Mouse (Mus musculus): ENCODE measurements around the gene Prr15. TPM values are rescaled to one million over a fixed set of nuclear protein-coding genes. Genes with fewer than 3 reads are reported as not detected.
A peak's percentile ranks its signal among the peaks of the same experiment; 100 is the strongest.

Prr15 gene
- 1.1 and 1.5 TPM in 2 replicates for polyA plus RNA-seq (2015; fragmentation: Nextera tagmentation; extraction: Ambion mirVana)

DNA sequence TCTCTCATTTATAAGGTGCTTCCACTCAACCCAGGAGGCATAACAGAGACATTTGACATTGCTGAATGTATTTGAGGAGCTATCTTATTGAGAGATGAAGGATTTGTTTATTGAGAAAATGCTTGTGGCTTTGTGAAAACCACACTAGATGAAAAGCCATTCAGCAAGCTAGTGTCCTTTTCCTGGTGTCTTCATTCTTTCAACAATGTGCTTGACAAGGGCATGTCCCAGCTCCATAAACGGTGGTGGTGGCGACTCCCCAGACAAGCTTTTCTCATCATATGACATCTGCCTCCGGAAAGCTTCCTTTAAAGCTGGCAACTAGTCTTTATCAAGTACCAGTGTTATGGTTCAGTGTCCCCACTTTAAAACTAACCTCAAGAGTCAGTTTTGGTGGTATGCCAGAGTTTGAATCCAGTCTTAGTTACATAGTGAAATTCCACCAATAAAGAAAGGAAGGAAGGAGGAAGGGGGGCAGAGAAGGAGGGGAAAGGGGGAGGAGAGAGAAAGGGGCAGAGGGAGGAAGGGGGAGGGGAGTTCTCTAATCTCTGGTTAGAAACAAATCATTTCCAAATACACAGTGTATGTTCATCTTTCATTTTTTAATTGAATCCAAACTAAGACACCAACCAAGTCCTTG lies at the start of gene Prr15:
TSS of gene Prr15 (plus strand) at position 590 of the 640 bp plus-strand sequence.
- H3K27me3 ChIP-seq (replicated peaks; ENCODE audit: control insufficient read depth, insufficient read depth, low read length) = peaks cover 20% of the 10 kb centered on the region
- H3K27ac ChIP-seq (ENCODE audit: low read depth, low read length) = no peak within 1 kb of the TSS
- H3K4me1 ChIP-seq (ENCODE audit: control insufficient read depth, insufficient read depth, low read depth, low read length) = peaks cover 11% of the 10 kb centered on the region
- no peaks in the 10 kb centered on the region for H3K36me3 ChIP-seq (ENCODE audit: control insufficient read depth, insufficient read depth, low read length)
- no peak for ATAC-seq
- WGBS = 70% methylated on average over 3 of the region's 3 CpGs
- H3K9me3 ChIP-seq (ENCODE audit: control insufficient read depth, low read length) = no peaks in the 10 kb centered on the region
- H3K4me2 ChIP-seq (ENCODE audit: low read length) = peak within 1 kb of the TSS; percentile 98
- H3K4me3 ChIP-seq (ENCODE audit: low read length) = peak within 1 kb of the TSS; percentile 49
- peak within 1 kb of the TSS; percentile 36 for H3K9ac ChIP-seq (ENCODE audit: low read depth, low read length)

DNA sequence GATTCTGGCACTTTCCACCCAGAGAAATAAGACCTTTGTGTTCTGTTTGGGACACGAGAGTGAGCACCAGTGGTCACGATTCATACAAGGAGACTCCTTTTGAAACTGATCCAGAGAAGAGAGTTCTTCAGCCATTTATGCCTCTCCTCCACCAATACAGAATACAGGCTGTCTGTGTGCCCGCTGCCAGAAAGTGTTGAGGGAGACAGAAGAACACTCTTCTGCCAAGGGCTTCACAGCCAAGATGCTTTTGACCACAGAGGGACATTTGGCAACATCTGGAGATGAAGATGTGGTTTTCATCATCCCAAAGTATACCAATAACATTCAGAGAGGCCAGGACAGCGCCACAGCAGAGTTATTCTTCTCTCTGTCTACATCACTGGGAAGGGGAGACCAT lies 48.4 kb upstream of the Prr15 start:
- Histone ChIP-seq H3K9me3 (ENCODE audit: control insufficient read depth, low read length) (no peaks in the 10 kb centered on the region), H3K9ac (ENCODE audit: low read depth, low read length) (no peak overlapping the region), H3K4me2 (ENCODE audit: low read length) (no peak overlapping the region), H3K4me1 (ENCODE audit: control insufficient read depth, insufficient read depth, low read depth, low read length) (peaks cover 6% of the 10 kb centered on the region), H3K36me3 (ENCODE audit: control insufficient read depth, insufficient read depth, low read length) (0 out of 2 replicates have a peak, but pooled peaks cover 2% of the 10 kb centered on the region), H3K4me3 (ENCODE audit: low read length) (no peak overlapping the region), H3K27ac (ENCODE audit: low read depth, low read length) (no peak overlapping the region), H3K27me3 (replicated peaks; ENCODE audit: control insufficient read depth, insufficient read depth, low read length) (no peaks in the 10 kb centered on the region)
- no peak for ATAC-seq
- 79% methylated on average over 4 of the region's 4 CpGs for WGBS

DNA sequence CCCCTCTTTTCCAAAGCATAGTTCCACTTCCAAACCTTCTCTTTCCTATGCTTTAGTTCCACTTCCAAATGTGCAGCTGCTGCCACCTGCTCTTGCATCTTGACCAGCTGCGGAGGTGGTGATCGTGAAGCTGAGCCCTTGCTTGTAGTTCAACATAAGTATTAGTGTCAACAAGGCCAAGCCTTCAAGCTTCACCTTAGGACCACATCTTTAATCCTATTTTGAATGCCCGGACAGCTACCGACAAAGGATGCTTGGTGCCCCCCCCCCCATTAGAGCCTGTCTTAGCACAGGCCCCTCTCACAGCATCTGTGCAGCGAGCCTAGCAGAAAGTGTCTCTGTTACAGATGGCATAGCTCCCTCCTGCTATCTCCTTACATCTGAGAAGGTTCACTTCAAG lies 47.8 kb upstream of the Prr15 start:
- WGBS = 52% methylated on average over 5 of the region's 5 CpGs
- Histone ChIP-seq H3K4me1 (ENCODE audit: control insufficient read depth, insufficient read depth, low read depth, low read length) (peaks cover 6% of the 10 kb centered on the region), H3K4me3 (ENCODE audit: low read length) (no peak overlapping the region), H3K9ac (ENCODE audit: low read depth, low read length) (no peak overlapping the region), H3K36me3 (ENCODE audit: control insufficient read depth, insufficient read depth, low read length) (0 out of 2 replicates have a peak, but pooled peaks cover 2% of the 10 kb centered on the region), H3K27me3 (replicated peaks; ENCODE audit: control insufficient read depth, insufficient read depth, low read length) (no peaks in the 10 kb centered on the region), H3K27ac (ENCODE audit: low read depth, low read length) (no peak overlapping the region), H3K9me3 (ENCODE audit: control insufficient read depth, low read length) (no peaks in the 10 kb centered on the region), H3K4me2 (ENCODE audit: low read length) (no peak overlapping the region)
- no peak; the same call in 1 of the 2 replicates for ATAC-seq

DNA sequence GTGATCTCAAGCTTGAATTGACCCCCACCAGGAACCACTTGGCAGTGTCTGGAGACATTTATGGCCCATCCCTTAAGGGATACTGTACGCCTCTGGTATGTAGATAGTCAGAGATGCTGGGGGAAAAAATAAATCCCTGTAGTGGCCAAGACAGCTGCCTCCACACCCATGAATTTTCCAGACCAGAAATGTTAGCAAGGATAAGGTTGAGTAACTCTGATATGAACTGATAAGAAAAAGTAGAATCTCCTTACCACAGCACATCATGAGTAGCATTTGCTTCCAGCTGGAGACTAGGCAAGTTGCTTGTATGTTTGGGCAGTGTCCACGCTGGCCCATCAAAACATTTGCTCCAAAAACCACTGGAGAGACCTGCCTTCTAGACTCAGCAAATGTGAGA lies 47.0 kb upstream of the Prr15 start:
- Histone ChIP-seq H3K27ac (ENCODE audit: low read depth, low read length) (no peak overlapping the region), H3K4me3 (ENCODE audit: low read length) (no peak overlapping the region), H3K36me3 (ENCODE audit: control insufficient read depth, insufficient read depth, low read length) (0 out of 2 replicates have a peak, but pooled peaks cover 2% of the 10 kb centered on the region), H3K4me1 (ENCODE audit: control insufficient read depth, insufficient read depth, low read depth, low read length) (peaks cover 6% of the 10 kb centered on the region), H3K27me3 (replicated peaks; ENCODE audit: control insufficient read depth, insufficient read depth, low read length) (no peaks in the 10 kb centered on the region), H3K4me2 (ENCODE audit: low read length) (no peak overlapping the region), H3K9ac (ENCODE audit: low read depth, low read length) (no peak overlapping the region), H3K9me3 (ENCODE audit: control insufficient read depth, low read length) (no peaks in the 10 kb centered on the region)
- 83% methylated on average over 2 of the region's 2 CpGs for WGBS
- no peak for ATAC-seq

DNA sequence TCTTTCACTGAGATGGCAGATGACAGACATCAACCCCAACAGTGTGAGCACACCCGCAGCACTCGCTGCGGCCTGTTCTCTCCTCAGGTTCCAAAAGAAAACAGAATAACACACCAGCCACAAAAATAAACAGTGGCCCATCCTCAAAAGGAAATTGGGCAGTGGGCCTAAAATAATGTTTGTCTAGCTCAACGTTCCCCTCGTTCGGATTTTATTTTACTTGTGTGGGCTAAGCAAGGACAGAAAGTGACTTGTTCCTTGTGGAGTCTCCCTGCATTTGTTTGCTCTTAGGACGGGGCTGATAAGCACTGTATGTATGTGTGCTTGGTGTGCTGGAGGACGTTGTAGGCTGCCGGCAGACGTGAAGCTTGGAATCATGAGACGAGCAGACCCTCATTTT lies 46.2 kb upstream of the Prr15 start:
- no peaks in the 10 kb centered on the region for H3K9me3 ChIP-seq (ENCODE audit: control insufficient read depth, low read length)
- 78% methylated on average over 11 of the region's 11 CpGs for WGBS

DNA sequence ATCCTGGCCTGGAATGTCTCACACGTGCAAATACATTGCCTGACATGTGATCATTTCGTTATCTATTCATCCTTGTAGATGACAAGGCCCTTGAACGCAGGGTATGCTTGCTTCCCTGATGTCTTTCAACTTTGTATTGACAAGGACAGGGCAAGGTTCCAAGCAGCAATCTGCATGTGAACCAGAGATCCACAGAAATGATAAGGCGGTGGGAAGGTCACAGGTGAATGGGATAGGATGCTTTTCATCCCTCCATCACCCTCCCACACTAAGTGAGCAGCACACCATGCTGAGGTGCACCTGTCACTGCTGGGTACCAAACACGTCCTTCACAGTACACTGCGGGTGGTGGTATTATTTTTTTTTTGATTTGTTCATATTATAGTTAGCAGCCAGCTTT lies 45.4 kb upstream of the Prr15 start:
- H3K4me3 ChIP-seq (ENCODE audit: low read length) = no peak overlapping the region
- H3K9me3 ChIP-seq (ENCODE audit: control insufficient read depth, low read length) = no peaks in the 10 kb centered on the region
- 0 out of 2 replicates have a peak, but pooled peaks cover 2% of the 10 kb centered on the region for H3K36me3 ChIP-seq (ENCODE audit: control insufficient read depth, insufficient read depth, low read length)
- no peak for ATAC-seq
- H3K4me2 ChIP-seq (ENCODE audit: low read length) = no peak overlapping the region
- H3K9ac ChIP-seq (ENCODE audit: low read depth, low read length) = no peak overlapping the region
- H3K4me1 ChIP-seq (ENCODE audit: control insufficient read depth, insufficient read depth, low read depth, low read length) = peaks cover 6% of the 10 kb centered on the region
- H3K27me3 ChIP-seq (replicated peaks; ENCODE audit: control insufficient read depth, insufficient read depth, low read length) = no peaks in the 10 kb centered on the region
- no peak overlapping the region for H3K27ac ChIP-seq (ENCODE audit: low read depth, low read length)
- WGBS = 80% methylated on average over 6 of the region's 6 CpGs

More for the DNA sequence above, 46.2 kb upstream of the Prr15 start:
- Histone ChIP-seq H3K27me3 (replicated peaks; ENCODE audit: control insufficient read depth, insufficient read depth, low read length) (no peaks in the 10 kb centered on the region), H3K4me3 (ENCODE audit: low read length) (no peak overlapping the region), H3K27ac (ENCODE audit: low read depth, low read length) (no peak overlapping the region), H3K9ac (ENCODE audit: low read depth, low read length) (no peak overlapping the region), H3K36me3 (ENCODE audit: control insufficient read depth, insufficient read depth, low read length) (0 out of 2 replicates have a peak, but pooled peaks cover 2% of the 10 kb centered on the region), H3K4me2 (ENCODE audit: low read length) (no peak overlapping the region), H3K4me1 (ENCODE audit: control insufficient read depth, insufficient read depth, low read depth, low read length) (peaks cover 6% of the 10 kb centered on the region)
- no peak for ATAC-seq

DNA sequence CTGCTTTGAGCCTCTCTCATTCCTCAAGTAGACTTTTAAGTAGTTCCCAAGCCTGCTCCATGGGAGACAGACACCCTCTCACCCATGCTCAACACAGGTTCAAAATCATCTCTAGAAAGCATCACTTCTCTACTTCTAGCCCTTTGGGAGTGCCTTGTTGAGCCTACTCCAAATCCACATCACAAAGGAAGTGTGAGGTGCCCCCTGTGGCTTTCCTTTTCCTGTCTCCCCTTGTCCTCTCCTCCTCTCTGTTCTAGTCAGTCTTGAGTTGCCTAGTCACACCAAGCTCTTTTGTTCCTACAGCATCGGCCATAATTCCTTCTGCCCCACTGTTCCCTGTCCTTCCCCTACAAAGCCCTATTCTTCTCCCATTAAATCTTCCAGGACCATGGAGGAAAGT lies 42.3 kb upstream of the Prr15 start:
- no peaks in the 10 kb centered on the region for H3K9me3 ChIP-seq (ENCODE audit: control insufficient read depth, low read length)
- no peak overlapping the region for H3K27ac ChIP-seq (ENCODE audit: low read depth, low read length)
- H3K36me3 ChIP-seq (ENCODE audit: control insufficient read depth, insufficient read depth, low read length) = no peaks in the 10 kb centered on the region
- 12% methylated on average over 1 of the region's 1 CpGs for WGBS
- H3K4me1 ChIP-seq (ENCODE audit: control insufficient read depth, insufficient read depth, low read depth, low read length) = peaks cover under 1% of the 10 kb centered on the region; the same call in 1 of the 2 replicates
- no peak for ATAC-seq
- H3K4me2 ChIP-seq (ENCODE audit: low read length) = no peak overlapping the region
- H3K27me3 ChIP-seq (replicated peaks; ENCODE audit: control insufficient read depth, insufficient read depth, low read length) = no peaks in the 10 kb centered on the region
- no peak overlapping the region for H3K4me3 ChIP-seq (ENCODE audit: low read length)
- no peak overlapping the region for H3K9ac ChIP-seq (ENCODE audit: low read depth, low read length)

DNA sequence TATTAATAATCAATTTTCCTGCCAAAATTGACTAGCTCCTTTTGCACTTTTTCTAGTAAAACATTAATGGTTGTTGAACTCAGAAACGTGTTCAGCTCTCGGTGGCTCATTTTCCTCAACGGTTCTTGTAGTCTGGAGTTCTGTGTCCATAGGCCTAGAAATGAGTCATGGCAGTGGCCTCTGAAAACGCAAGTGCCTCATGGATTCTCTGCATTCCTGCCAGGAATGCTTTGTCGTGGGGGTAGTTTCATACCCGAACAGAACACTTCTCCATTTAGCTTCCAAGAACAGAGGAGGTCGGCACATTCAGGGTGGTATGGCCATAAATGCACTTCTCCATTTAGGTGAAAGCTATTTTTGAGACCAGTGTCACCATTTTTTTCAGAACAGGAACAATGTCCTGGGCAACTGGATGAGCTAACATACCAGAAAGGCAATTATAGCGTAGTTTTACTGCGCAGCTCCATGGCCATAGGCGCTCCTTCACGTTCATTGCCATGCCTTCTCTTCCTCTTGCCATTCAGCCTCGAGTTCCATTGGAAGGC lies 41.4 kb upstream of the Prr15 start:
- Histone ChIP-seq H3K36me3 (ENCODE audit: control insufficient read depth, insufficient read depth, low read length) (no peaks in the 10 kb centered on the region), H3K27ac (ENCODE audit: low read depth, low read length) (no peak overlapping the region), H3K4me3 (ENCODE audit: low read length) (no peak overlapping the region), H3K9me3 (ENCODE audit: control insufficient read depth, low read length) (no peaks in the 10 kb centered on the region), H3K27me3 (replicated peaks; ENCODE audit: control insufficient read depth, insufficient read depth, low read length) (no peaks in the 10 kb centered on the region), H3K4me2 (ENCODE audit: low read length) (no peak overlapping the region), H3K4me1 (ENCODE audit: control insufficient read depth, insufficient read depth, low read depth, low read length) (no peaks in the 10 kb centered on the region), H3K9ac (ENCODE audit: low read depth, low read length) (no peak overlapping the region)
- ATAC-seq = no peak
- 87% methylated on average over 12 of the region's 12 CpGs for WGBS

DNA sequence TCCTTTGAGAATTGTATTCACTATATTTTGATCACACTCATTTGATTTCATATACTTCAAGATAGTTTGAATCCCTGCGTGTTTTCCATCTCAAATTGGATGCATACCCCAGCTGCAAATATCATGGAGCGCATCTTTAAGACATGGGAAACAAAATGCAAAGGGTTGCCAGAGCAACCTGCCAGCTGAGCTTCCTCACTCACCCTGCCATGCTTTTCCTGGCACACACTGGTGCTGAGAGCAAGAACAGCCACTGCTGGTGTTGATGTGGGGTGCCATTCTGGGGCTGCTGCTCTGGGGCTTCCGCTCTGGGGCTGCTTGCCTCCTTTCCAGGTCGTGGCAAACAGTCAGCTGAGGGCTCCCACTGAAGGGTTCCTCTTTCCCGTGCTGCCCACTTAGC lies 38.8 kb upstream of the Prr15 start:
- no peaks in the 10 kb centered on the region for H3K4me1 ChIP-seq (ENCODE audit: control insufficient read depth, insufficient read depth, low read depth, low read length)
- no peak overlapping the region for H3K27ac ChIP-seq (ENCODE audit: low read depth, low read length)
- H3K4me3 ChIP-seq (ENCODE audit: low read length) = no peak overlapping the region
- WGBS = 80% methylated on average over 5 of the region's 5 CpGs
- no peak overlapping the region for H3K9ac ChIP-seq (ENCODE audit: low read depth, low read length)
- no peaks in the 10 kb centered on the region for H3K27me3 ChIP-seq (replicated peaks; ENCODE audit: control insufficient read depth, insufficient read depth, low read length)
- H3K36me3 ChIP-seq (ENCODE audit: control insufficient read depth, insufficient read depth, low read length) = no peaks in the 10 kb centered on the region
- no peaks in the 10 kb centered on the region for H3K9me3 ChIP-seq (ENCODE audit: control insufficient read depth, low read length)
- no peak overlapping the region for H3K4me2 ChIP-seq (ENCODE audit: low read length)
- ATAC-seq = no peak
